Mouse (Mus musculus): ENCODE results near the gene Efemp2.

Gene Efemp2

GRCm38 (mm10) chr19:5473720-5474119, at the start of gene Efemp2:
Efemp2 (plus strand) TSS chr19:5473954.
- DNase-seq (ENCODE audit: extremely low spot score), result peak; percentile 80

DNA sequence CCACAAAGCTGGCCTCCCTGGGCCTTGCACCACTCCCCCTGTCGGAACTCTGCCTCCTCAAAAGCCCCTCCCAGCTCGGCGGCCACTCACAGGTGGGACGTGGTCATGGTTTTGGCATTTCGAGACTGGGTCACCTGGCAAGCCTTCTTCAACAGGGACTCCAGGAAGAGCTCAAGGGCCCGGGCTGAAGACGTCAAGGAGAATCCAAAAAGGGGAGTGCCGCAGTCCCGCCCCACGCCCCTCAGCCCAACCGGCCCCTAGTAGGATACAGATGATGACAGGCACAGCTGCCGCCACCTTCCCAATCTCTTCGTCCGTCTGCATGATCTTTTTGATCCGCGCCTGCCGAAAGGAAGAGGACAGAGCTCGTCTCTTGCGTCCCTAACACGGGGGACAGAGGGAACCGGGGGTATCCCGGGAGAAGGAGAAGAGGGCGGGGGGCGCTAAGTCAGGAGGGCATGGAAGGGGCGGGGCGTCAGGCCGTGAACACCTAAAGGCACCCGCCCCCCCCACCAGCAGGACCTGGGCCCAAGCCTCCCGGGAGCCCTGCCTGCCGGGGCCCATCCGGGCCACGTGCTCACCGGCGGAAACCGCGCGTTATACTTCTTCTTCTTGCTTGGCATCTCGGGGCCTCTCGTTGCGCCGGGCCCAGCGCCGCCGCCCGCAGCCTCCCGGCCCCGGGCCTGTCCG, 49.5 kb upstream of the Efemp2 start:
- no peak for DNase-seq (ENCODE audit: extremely low spot score)

- DNase-seq (ENCODE audit: extremely low spot score), result peak; percentile 99
Measured at GRCm38 (mm10) chr19:5424782-5425741, 48.7 kb upstream of the Efemp2 start, which contains the start of the genes Drap1 and AI837181. Drap1 (minus strand) TSS chr19:5424979. AI837181 (plus strand) TSS chr19:5425144.

- DNase-seq (ENCODE audit: extremely low spot score), result no peak
Measured at GRCm38 (mm10) chr19:5425906-5426565, 47.7 kb upstream of the Efemp2 start.

- no peak for DNase-seq (ENCODE audit: extremely low spot score)
Measured at GRCm38 (mm10) chr19:5426640-5427290, 47.0 kb upstream of the Efemp2 start.

GRCm38 (mm10) chr19:5428083-5428482, 45.7 kb upstream of the Efemp2 start:
- no peak for DNase-seq (ENCODE audit: extremely low spot score)

- no peak for DNase-seq (ENCODE audit: extremely low spot score)
Measured at GRCm38 (mm10) chr19:5429219-5429618, 44.5 kb upstream of the Efemp2 start.

DNA sequence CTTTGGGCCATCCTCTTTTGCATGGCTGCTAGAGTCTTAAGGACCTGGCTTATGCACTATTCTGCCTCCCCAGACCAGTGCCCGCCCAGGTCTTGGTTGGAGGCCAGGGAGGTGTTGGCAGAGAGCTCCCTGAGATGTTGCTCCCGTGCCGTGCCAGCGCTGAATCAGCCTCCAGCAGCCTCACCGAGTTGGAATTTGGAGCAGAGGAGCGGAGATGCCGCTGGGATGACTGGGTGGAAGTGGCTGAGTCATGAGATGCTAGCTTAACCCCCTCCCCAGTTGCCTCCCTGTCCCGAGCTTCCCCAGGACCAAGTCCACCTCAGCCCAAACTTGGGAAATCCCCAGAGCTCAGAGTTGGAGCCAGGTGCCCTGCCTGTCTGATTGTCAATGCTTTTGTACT, 43.9 kb upstream of the Efemp2 start:
- DNase-seq (ENCODE audit: extremely low spot score), result no peak

- DNase-seq (ENCODE audit: extremely low spot score), result no peak
Measured at GRCm38 (mm10) chr19:5430408-5430807, 43.3 kb upstream of the Efemp2 start.

DNA sequence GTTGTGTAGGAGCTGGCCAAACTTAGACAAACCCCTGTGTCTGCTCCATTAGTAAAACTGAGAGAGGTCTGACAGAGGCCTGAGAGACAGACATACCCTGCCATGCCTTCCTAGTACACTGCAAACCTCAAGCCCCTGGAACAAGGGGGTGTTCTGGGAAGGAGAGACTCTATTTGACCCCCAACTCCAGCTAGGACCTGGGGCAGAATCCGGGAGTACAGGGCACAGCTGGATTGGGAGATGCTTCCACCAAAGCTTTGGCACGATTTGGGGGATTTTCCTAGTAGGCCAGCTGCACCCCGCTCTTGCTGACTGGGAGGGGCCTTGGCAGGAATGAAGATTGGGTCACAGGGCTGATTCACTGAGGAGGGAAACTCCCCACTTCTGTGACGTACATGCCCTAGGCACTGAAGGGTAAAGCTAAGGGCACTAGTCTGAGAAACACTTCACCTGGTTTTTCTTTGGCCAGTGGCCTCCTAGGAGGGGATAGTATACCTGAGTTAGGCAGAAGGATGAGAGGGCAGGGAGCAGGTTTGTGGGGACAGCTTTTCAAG, 41.8 kb upstream of the Efemp2 start:
- DNase-seq (ENCODE audit: extremely low spot score), result no peak

DNA sequence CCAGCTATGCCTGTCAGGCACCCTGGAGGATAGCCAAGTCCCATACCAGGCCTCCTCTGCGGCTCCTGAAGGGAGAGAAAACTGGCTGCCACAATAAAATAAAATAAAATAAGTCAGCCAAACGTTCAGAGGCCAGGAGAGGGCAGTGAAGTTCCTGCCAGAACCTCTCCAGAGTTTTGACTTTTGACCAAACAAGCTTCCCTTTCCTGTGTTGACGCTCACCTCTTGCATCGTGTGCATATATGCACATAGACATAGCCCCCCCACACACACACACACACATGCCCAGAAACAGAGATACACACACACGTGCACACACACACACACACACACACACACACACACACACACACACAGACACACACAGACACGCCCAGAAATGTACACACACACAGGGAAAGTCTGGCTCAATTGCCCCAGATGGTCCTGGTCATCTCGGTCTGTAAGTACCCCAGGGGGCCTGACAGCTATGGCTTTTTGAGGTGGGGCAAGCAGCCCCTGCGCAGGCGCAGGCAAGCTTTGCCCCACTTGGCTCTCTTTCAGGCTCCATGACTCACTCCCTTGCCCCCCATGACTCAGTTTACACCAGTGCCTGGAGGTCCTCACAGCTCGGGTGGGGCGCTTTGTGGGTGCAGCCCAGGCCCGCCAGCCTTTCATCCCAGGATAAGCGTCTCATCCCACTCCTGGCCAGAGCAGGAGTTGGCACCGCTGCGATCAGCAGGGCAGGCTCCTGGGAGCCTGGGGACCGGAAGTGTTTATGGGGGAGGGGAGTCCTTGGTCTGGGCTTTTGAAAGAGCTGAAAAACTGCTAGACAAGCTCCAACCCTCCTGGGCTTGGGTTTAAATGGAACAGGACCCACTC, 40.5 kb upstream of the Efemp2 start:
- DNase-seq (ENCODE audit: extremely low spot score), result peak; percentile 52

DNA sequence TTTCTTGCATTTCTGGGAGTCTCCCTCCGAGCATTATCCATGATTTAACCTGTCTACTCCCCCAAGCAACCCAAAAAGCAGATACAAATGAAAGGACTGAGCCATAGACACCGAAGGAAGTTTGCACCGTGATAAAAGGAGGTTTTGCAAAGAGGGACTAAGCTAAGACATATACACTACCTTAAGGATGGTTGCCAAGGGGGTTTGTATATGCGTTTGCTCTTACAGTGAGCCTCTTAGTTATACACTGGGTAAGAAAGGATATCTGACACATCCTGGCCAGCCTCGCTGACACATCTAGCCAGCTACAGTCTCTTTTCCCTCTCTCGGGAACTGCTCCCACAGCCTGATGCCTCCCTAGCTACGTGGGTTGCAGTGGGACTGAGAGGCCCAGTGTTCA, 39.8 kb upstream of the Efemp2 start:
- DNase-seq (ENCODE audit: extremely low spot score), result no peak

- no peak for DNase-seq (ENCODE audit: extremely low spot score)
Measured at GRCm38 (mm10) chr19:5444371-5444908, 29.3 kb upstream of the Efemp2 start.

- DNase-seq (ENCODE audit: extremely low spot score), result no peak
Measured at GRCm38 (mm10) chr19:5444954-5445353, 28.8 kb upstream of the Efemp2 start.

GRCm38 (mm10) chr19:5445747-5446146, 28.0 kb upstream of the Efemp2 start:
- no peak for DNase-seq (ENCODE audit: extremely low spot score)

DNA sequence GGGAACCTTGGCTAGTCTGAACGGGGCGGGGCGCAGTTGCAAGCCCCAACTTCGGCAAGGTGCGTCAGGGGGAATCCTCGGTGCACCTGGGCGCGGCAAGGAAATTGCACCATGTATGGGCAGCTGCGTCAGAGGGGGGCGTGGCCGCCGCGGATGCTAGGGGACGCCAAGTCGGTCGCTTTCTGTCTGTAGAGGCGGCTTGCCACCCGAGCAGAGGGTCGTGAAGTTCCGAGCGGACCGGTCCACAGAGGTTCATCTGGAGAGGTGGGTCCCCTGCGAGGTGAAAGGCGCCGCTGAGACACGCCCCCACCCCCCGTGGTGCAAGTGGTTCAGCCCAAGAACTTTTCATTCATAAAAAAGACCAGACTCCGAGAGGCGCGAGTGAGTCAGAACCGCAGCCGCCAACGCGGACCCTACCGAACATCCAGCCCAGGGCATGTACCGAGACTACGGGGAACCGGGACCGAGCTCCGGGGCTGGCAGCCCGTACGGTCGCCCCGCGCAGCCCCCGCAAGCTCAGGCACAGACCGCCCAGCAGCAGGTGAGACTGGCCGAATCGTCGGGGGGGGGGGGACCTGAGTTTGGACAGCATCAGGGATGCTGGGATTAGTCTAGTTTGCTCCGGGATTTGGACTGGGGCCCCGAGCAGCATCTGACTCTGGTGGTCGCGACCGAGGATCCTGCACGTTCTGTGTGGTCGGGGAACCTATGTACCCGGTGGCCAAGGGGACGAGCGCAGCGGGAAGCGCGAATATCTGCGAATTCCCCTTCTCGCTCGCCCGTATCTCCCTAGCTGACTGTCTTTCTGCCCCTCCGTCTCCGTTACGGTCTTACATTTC, 26.0 kb upstream of the Efemp2 start, which contains the start of gene Fosl1:
Gene Fosl1 (plus strand): TSS at position 33 of the 839 bp plus-strand sequence.
- peak; percentile 66 for DNase-seq (ENCODE audit: extremely low spot score)

DNA sequence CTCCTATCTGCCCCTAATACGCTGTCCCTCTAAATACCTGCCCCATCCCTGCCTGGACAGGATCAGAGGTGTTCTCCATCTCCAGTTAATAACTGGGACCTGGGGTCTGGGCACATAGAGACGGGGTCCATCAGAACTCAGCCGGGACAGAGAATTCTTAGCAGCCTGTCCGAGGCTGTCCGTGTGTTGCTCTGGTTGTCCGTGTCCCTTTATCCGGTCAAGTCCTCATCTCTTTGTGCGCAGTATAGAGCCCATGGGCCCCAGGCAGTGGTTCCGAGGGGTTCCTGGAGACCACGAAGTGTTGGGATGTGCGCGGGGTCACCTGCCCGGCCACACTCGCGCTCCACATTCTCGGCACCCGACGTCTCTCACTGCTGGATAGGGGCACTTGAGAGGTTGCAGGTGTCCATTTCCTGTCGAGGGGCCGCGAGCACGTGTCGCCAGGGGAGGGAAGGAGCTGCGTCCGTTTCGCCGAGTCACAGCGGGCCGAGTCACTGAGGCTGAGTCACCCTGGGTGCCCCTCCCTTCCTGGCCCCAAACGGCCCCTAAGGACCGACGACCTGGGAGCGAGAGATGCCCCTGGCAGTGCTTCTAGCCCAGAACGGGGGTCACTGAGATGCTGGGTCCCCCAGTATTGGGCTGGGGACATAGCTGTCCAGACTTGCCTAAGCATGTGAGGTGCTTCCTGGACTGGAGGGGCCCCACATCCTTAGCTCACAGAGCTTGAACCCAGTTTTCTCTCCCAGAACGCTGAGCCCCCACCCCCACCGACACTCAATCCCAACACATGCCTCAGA, 25.2 kb upstream of the Efemp2 start:
- no peak for DNase-seq (ENCODE audit: extremely low spot score)

- no peak for DNase-seq (ENCODE audit: extremely low spot score)
Measured at GRCm38 (mm10) chr19:5449673-5450072, 24.1 kb upstream of the Efemp2 start.

Measured in embryo, embryonic 9.5 days (tissue).